Mouse (Mus musculus): ENCODE data around the gene Prok1.

Gene Prok1

DNA sequence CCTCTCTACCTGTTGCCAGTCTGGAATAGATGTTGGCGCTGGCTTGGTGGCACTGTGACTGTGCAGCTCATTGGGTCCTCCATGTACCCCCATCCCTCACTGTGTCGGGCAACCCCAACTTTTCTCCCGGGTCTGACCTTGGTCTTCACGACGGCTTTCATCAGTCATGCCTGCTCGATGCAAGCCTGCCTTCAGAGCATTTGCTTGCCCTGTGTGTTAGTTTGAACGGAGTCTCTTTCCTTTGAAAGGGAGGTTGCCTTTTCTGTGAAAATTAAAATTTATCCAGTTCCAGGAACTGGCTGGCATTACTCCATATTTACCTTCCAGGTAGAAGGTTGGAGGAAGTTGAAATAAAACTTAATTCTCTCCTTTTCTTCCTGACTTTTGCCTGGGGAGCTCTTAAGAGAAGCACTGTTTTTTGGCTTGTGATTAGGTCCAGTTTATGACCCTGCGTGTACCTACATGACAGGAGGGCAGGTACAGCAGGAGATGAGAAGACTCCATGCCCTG is 981 bp downstream of the Prok1 start:
- in situ Hi-C loops (cut with MboI, MseI): no loop called here

DNA sequence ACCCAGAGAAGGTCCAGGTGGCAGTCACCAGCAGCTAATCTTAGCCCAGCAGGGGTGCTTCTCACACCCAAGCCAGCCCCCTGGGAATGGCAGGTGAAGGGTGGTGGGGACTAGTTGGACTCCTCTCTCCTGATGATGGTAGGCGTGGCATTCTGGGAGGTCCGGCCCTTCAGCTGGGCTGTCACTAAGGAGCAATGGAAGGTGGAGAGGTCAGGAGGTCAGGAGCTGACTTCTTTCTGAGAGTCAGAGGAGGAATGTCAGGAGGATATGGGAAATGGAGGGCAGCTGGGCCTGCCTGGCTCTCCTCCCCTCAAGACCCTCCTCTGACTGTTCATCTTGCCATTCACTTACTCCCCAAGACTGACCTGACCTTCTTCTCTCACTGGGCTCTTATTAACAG is 1.5 kb downstream of the Prok1 start:
- in situ Hi-C loops (cut with MboI, MseI): no loop called here

DNA sequence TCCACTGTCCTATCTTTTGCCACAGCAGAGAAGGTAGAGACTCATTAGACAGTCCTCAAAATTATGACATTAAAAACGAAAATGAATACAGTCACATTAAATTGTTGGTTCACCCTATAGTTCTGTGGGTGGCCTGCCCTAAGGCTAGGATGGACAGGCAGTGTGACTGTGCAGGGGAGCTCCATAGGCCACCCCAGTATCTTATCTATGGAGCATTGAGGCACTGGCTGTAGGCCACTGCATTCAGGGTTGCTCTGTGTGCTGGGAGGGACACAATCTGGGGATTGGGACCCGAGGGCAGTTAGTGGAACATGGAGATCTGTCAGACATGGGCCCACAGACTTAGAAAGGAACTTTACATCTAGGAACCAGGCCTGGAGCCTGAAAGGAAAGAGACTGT is 5.6 kb downstream of the Prok1 start:
- in situ Hi-C loops (cut with MboI, MseI): loop anchor here (5.0 kb wide), 1 partner anchor 38 kb away; no protein-coding TSS in a partner anchor

DNA sequence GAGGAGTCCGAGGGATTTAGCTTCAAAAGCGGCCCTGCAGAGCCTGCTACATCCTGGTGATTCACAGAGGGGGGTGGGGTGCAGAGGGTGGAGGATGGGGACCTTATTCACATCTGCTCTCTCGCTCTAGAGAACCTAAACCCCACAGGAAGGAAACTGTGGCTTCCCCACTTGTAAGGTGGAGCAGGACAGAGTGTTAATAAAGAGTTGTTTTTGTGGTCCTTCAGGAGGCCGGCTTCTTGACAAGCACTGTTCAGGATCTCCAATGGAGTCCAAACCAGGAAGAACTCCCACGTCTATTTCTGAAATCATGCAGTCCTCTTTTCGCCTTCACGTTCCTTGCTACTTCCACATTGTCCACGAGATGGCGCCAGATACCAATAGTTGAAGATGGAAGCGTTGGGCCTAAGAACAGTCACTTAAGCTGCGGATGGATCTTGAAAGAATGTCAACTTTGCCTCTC is 6.1 kb downstream of the Prok1 start:
- in situ Hi-C loops (cut with MboI, MseI): loop anchor here (5.0 kb wide), 1 partner anchor 39 kb away; no protein-coding TSS in a partner anchor

- in situ Hi-C loops (cut with MboI, MseI): loop anchor here (5.0 kb wide), 1 partner anchor 41 kb away; no protein-coding TSS in a partner anchor
Measured at GRCm38 (mm10) chr3:107231202-107231601, 8.3 kb downstream of the Prok1 start.

GRCm38 (mm10) chr3:107230527-107230926 is 9.0 kb downstream of the Prok1 start, which contains the start of gene A630076J17Rik:
Gene A630076J17Rik (plus strand): TSS chr3:107230614.
- in situ Hi-C loops (cut with MboI, MseI): loop anchor here (5.0 kb wide), 1 partner anchor 42 kb away; no protein-coding TSS in a partner anchor

DNA sequence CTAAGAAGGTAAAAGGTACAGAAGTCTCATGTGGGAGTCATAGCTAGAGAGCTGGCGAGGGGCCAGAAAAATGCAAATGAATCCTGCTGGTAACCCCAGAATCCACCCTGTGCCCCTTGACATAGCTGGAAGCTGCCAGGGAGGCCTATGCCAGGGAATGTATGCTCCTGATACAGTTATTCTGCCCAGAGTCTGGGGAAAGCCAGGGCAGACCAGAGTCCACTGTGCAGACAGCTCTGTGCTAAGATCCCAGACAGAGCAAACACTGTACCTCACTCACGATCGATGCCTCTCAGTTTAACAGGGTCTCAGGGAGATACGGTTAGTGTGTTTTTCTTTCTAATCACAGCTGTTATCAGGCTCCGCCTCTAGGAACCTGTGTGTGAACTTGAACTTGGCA is 9.7 kb downstream of the Prok1 start:
- in situ Hi-C loops (cut with MboI, MseI): loop anchor here (5.0 kb wide), 1 partner anchor 42 kb away; no protein-coding TSS in a partner anchor

DNA sequence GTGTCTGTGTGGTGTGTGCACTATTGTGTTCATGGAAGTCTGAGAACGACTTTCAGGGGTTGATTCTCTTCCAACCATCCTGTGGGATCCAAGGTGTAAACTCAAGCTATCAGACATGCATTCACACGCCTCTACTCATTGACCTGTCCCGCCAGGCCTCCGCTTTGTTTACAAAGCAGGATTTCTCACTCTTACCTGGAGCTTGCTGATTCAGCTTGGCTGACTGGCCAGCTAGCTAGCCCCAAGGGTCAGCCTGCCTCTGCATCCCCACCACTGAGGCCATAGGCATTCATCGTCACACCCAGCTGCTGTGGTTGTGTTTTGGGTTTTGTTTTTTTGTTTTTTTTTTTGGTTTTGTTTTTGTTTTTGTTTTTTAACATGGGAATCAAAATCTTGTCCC is 10.3 kb downstream of the Prok1 start:
- in situ Hi-C loops (cut with MboI, MseI): no loop called here

DNA sequence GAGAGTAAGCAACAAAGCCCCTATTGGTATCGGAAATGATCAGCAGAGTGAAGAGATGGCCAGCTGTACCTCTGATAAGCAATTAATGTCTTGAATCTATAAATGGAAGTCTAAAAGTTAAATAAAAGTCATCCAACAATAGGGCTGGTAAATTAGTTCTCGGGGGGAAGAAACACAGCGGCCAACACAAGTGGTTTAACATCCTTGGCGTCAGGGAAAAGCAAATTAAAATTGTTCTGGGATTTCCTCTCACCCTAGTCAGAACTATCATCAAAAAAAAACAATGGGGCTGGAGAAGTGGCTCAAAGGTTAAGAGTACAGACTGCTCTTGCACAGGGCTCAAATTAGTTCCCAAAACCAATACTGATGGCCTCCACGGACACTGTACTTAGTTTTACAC is 13.7 kb downstream of the Prok1 start:
- in situ Hi-C loops (cut with MboI, MseI): no loop called here

DNA sequence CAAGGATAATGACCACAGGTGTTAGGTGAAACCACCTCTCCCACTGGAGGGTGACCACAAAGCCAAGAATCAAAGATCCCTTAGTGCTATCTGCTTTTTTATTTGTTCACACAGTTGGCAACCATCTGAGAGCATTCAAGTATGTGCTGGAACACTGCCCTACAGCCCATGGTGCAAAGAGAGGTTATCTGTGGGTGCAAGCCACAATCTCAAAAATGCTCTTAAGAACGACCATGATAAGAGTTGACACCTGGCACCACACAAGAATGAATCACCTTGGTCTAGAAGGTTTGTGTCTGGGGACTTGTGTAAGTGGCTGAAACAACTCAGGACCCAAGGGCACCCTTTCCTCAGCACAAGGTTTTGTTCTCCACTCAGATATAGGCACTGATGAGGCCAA is 16.3 kb downstream of the Prok1 start:
- in situ Hi-C loops (cut with MboI, MseI): no loop called here

DNA sequence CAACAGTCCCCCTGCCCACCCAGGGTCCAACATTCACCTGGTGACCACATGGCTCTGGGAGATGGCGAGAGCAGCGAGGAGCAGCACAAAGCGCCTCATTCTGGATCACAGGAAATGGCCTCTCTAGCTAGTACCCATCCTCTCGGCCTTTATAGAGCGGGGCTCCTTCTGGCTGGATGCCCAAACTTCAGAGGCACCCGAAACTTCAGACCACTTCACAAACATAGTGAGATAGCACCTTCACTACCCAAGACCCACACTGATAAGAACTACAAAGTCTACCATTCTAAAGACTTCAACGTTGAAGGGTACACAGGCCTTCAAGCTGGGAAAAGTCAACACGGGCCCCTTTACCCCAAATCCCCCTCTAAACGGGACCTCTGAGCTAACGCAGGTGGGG is 17.9 kb downstream of the Prok1 start, which contains the start of gene Cym:
Cym (minus strand) TSS at position 125 of the 400 bp plus-strand sequence.
- in situ Hi-C loops (cut with MboI, MseI): no loop called here

DNA sequence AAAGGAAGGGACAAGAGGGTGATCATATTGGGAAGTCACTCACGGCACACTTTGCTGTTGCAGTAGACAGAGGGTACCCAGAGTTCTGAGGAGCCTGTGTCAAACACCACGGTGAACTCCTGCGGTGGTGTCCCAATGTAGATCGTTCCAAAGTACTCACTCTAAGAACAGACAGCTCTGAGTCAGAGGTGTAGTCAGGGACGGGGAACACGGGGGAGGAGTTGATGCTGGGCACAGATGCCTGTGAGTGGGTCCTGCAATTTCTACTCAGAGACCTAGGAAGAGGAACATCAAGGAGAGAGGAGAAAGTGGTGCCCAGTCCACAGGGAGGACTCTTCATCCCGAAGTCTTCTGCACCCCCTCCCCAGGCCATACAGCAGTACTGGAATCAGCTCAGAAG is 20.9 kb downstream of the Prok1 start:
- in situ Hi-C loops (cut with MboI, MseI): no loop called here

DNA sequence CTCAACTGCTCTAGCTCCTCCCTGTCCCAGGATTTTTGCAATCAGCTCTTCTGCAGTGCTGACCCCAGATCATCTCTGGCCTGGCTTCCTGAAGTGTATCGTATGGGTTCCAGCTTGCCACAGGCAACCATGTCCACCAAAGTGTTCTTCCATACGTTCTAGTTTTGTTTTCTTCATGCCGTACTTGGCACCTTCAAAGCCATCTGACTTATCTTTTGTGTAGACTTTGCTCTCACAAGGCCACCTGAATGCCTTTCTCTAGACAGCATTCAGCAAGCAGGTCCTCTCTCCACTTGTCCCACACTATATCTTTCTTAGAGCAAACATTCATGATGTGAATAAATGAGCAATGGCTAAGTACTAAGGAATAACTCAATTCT is 22.4 kb downstream of the Prok1 start:
- in situ Hi-C loops (cut with MboI, MseI): no loop called here

- in situ Hi-C loops (cut with MboI, MseI): no loop called here
Measured at GRCm38 (mm10) chr3:107216400-107217100, 23.0 kb downstream of the Prok1 start.

GRCm38 (mm10) chr3:107214606-107215005 is 24.9 kb downstream of the Prok1 start:
- in situ Hi-C loops (cut with MboI, MseI): no loop called here

GRCm38 (mm10) chr3:107207625-107208253 is 31.8 kb downstream of the Prok1 start:
- in situ Hi-C loops (cut with MboI, MseI): no loop called here

DNA sequence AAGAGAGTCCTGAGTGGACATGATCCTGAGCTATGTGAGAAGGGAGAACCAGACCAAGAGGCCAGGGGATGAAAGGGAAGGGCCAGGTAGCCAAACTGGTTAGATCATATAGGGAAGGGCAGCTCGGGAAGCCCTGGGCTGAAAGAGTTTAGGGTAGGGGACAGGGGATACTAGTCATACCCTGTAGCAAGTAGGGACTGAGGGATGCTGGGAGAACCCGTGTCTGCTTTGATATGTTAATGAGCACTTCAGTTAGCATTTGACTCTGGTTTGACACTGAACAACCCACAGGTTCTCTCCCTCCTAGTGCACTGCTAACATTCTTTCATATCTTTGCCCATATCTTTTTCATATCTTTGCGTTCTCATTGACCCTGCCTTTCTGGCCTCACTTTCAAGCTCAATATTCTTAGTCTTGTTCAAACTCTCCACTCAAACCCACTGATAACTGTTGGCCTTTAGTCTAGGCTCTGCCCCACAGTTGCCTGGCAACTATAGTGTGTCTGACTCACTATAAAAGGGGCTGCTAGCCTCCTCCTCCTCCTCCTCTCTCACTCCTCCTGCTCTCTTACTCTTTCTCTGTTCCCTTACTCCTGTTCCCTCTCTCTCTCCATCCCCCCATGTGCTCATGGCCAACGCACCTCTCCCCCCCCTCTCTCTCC is 32.9 kb downstream of the Prok1 start:
- in situ Hi-C loops (cut with MboI, MseI): no loop called here

DNA sequence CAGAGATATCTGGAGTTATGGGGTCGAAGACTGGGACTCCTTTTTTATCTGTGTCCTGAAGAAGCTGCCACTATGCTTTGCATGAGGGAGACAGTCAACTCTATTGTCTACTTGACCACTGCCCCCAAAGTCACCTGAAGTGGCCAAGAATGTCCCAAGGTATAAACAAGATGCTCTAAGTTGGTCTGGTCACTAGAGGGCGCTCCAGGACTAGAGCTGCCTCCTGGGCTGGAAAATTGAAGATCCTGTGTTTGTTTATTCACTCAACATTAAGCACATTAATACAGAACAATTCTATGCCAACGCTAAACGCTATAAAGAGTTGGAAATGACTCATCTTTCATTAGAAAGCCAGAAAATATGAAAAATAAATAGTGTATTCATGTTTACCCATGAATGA is 33.5 kb downstream of the Prok1 start:
- in situ Hi-C loops (cut with MboI, MseI): no loop called here

DNA sequence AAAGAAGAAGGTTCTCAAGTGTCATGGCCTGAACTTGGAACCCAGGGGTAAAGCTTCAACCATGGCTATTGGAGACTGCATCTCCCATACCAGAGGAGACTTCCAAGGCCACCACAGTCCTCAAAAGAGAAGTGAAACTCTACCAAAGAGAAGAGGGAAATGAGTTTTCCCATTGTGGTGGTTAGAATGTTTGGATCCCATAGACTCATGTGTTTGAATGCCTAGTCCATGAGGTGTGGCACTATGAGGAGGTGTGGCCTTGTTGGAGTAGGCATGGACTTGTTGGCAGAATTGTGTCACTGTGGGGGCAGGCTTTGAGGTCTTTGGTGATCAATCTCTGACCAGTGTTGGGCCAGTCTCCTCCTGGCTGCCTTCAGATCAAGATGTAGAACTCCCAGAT is 34.3 kb downstream of the Prok1 start:
- in situ Hi-C loops (cut with MboI, MseI): no loop called here

GRCm38 (mm10) chr3:107204413-107204812 is 35.1 kb downstream of the Prok1 start:
- in situ Hi-C loops (cut with MboI, MseI): loop anchor here (5.0 kb wide), 1 partner anchor 63 kb away; no protein-coding TSS in a partner anchor

DNA sequence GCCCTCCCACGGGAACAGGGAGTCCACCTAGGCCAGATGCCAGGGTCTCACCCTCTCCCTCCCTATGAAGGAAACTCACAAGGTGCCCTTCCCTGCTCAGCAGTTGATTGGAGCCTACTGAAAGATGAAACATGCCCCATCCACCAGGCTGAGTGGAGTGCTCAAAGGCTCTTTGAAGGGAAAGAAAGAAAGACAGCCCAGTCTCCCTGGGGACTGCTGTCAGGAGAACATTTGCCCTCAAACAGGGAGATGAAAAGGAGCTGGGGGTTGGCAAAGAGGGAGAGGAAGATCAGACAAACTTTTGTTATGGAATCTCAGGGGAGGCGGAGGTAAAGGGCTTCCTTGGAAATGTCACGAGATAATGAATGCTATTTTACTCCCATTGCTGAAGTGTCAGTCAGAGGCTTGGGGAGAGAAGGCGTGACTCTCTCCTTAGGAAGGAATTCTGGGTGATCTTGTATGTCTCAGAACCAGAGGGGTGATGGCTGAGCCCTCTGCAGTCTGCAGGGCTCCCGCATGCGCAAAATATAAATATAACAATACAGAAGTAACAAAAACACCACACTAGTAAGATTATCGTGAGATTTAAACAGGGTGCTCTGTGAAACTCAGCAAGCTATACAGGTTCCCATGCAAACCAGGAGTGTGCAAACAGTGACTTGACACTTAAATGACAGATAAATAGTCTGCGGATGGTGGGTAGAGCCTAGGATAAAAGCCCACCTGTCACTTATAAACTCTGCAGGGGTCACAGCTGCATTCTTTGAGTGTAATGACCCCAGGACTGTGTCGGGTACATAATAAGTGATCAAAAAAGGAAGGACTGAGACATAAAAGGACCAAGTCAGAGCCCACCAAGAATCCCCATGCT is 38.0 kb downstream of the Prok1 start:
- in situ Hi-C loops (cut with MboI, MseI): loop anchor here (5.0 kb wide), 1 partner anchor 66 kb away; no protein-coding TSS in a partner anchor

Data from T-helper 1 cell (primary cell).